Mouse (Mus musculus): ENCODE results near the gene 1190005I06Rik.

GRCm38 (mm10) chr8:120632969-120633664 lies 14.3 kb downstream of the 1190005I06Rik start:
- TF ChIP-seq EP300 (IDR thresholded peaks at IDR 0.05) (no peak), CTCF (IDR thresholded peaks at IDR 0.05) (no peak)
